Mouse (Mus musculus) ovary, postnatal 36 days (tissue): Measurements from ENCODE around the gene Ankrd39.
A peak's percentile ranks its signal among the peaks of the same experiment; 100 is the strongest.

Source experiments
- DNase-seq: peaks from one replicate; pipeline ENCODE4 v3.0.0; 2022; ENCODE audit warnings: low spot score, mixed read lengths

The Ankrd39 gene

GRCm38 (mm10) chr1:36529875-36530274 is 17.4 kb downstream of the Ankrd39 start:
- no peak for DNase-seq

DNA sequence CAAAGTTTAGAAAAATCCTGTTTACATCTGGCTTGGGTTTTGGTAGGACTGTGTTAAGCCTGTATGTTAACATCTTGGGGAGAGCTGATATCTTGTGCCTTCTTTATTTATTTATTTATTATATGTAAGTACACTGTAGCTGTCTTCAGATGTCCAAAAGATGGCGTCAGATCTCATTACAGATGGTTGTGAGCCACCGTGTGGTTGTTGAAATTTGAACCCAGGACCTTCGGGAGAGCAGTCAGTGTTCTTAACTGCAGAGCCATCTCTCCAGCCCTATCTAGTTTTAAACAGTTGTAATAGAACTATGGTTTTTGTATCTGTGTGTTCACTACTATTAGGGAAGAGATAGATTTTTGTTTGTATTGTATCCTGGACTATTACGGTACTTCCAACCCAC is 18.0 kb downstream of the Ankrd39 start:
- DNase-seq = no peak

GRCm38 (mm10) chr1:36528351-36528750 is 18.9 kb downstream of the Ankrd39 start:
- no peak for DNase-seq

GRCm38 (mm10) chr1:36526903-36527302 is 20.3 kb downstream of the Ankrd39 start:
- DNase-seq = no peak

DNA sequence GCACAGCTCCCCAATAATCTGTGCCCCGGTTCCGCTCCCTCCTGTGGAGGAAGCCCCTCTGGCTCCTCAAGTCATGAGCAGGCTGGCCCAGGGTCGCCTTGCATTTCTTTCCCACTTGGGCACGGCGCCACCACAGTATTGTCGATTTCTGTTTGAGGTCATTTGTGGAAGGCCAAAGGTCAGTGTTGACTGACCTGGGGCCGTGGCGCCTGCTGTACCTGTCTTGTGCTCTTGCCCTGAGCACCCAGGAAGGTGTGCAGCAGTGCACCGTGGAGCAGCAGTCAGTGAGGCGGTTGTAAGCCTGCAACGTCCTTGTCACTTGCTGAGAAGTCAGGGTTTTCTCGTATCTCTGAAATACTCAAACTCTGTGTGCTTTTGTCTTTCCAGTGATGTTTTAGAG is 21.5 kb downstream of the Ankrd39 start:
- no peak for DNase-seq

DNA sequence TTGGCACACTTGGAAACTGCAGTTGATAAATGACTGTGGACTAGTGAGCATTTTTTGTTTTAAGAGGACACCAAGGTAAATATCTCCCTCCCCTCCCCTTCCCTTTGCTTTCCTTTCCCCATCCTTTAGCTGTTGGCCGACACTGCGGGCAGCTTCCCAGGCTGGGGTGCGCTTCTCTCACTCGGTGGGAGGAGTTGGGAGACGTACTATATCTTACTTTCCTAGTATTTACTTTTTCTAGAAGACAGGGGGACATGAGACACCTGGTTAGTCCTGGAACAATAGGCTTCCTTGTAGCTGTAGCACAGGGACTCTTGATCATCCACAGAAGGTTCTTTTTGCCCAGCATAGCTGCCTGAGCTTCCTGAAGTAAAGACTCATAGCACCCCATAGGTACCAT is 23.2 kb downstream of the Ankrd39 start:
- no peak for DNase-seq

DNA sequence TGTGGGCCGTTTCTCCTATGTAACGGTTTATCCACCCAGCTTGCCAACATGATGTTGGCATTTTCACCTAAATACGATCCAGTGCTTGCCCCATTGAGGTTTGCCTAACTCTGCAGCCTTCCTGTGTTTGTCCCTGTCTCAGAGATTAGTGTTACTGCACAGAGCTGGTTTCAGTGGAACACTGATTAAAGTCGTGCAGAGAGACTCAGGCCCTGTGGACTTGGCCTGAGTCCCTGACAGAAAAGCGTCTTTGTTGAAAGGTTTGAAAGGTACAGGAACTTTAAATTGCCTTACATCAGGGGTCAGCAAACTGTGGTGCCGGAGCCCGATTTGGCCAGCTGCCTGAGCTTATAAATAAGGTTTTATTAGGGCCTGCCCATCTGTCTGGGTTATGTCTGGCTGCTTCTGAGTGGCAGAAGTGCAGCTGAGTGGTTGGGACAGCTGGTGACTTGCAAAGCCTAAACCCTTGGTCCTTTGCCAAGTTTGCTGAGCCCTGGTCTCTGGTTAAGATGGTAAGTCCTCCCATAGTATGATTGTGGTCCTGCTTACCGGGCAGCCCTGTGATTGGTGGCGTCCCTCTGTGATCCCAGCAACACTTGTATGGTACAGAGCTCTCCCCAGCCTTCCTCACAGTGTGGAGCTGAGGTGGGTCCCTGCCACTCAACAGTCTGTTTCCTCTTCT is 23.8 kb downstream of the Ankrd39 start:
- no peak for DNase-seq

DNA sequence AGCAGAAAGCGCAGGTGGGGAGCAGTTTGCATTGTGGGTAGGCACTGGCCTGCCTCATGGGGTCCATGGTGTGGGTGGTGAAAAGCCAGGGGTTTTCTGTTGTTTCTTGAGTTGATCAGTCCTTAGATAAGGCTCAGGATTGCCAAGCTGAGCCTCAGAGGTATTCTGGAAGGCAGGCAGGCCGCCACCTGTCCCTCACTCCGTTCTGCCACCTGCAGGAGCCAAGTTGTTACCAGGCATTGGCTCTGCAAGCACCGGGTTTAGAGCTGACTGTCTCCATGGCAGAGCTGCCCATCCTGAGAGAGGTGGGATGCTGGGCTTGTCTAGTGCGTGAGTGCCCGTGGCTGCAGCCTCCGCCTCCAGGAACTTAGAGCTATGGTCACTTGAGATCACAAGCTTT is 25.0 kb downstream of the Ankrd39 start:
- no peak for DNase-seq

- no peak for DNase-seq
Observed at GRCm38 (mm10) chr1:36519626-36520025, 27.6 kb downstream of the Ankrd39 start.

- no peak for DNase-seq
Observed at GRCm38 (mm10) chr1:36518259-36518658, 29.0 kb downstream of the Ankrd39 start.

- DNase-seq = no peak
Observed at GRCm38 (mm10) chr1:36513718-36514117, 33.5 kb downstream of the Ankrd39 start.

DNA sequence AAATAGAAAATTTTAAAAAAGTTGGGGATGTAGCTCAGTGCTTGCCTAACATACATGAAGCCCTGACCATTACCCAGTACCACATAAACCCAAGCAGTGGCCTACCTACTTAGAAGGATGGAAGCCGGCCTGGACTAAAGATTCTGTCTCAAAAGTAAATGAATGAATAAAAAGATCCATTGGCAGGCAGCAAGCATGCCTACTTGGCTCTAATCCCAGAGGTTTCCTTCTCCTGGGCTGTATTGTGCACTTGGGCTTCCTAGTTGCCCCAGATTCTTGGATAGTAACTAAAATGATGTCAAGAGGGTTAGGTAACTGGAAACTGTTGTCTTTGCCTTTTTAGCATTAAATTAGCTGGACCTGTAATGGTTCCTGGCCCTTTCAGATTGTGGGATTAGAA is 33.9 kb downstream of the Ankrd39 start:
- no peak for DNase-seq

- no peak for DNase-seq
Observed at GRCm38 (mm10) chr1:36512966-36513280, 34.3 kb downstream of the Ankrd39 start.

DNA sequence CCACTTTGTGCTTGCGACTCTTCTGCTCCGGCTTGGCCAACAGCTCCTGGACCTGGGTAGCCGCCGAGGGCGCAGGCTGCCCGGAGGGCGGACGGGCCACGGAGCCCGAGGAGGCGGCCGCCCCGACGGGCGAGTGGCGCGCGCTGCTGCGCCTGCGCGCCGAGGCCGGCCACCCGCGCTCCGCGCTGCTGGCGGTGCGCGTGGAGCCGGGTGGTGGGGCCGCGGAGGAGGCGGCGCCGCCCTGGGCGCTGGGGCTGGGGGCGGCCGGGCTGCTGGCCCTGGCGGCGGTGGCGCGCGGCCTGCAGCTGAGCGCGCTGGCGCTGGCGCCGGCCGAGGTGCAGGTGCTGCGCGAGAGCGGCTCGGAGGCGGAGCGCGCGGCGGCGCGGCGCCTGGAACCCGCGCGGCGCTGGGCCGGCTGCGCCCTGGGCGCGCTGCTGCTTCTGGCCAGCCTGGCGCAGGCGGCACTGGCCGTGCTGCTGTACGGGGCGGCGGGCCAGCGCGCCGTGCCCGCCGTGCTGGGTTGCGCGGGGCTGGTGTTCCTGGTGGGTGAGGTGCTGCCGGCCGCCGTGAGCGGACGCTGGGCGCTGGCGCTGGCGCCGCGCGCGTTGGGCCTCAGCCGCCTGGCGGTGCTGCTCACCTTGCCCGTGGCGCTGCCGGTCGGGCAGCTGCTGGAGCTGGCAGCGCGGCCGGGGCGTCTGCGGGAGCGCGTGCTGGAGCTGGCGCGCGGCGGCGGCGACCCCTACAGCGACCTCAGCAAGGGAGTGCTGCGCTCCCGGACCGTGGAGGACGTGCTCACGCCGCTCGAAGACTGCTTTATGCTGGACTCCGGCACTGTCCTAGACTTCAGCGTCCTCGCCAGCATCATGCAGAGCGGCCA is 34.9 kb downstream of the Ankrd39 start:
- DNase-seq = peak; percentile 65

GRCm38 (mm10) chr1:36511289-36512021 is 35.8 kb downstream of the Ankrd39 start, which contains the start of gene Cnnm3:
Cnnm3 (plus strand) TSS chr1:36511867.
- DNase-seq = peak; percentile 100

- DNase-seq = no peak
Observed at GRCm38 (mm10) chr1:36508238-36508637, 39.0 kb downstream of the Ankrd39 start.

- DNase-seq = peak; percentile 68
Observed at GRCm38 (mm10) chr1:36501261-36501660, 46.0 kb downstream of the Ankrd39 start.

GRCm38 (mm10) chr1:36497312-36497711 is 49.9 kb downstream of the Ankrd39 start:
- no peak for DNase-seq

DNA sequence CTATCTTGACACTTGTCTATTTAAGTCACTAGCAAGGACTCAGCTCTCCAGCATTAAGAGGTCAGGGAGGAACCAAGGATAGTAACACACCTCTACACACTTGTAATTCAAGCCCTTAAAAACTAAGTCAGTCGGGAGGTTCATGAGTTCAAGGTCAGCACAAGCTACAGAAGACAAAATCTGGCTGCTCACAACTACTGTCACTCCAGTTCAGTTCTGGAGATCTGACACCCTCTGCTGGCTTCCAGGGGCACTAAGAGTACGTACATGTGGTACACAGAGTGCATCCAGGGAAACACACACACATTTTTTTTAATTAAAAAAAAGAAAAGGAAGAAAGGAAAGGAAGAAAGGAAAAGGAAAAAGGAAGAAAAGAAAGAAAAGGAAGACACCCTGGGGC is 50.5 kb downstream of the Ankrd39 start:
- DNase-seq = no peak

DNA sequence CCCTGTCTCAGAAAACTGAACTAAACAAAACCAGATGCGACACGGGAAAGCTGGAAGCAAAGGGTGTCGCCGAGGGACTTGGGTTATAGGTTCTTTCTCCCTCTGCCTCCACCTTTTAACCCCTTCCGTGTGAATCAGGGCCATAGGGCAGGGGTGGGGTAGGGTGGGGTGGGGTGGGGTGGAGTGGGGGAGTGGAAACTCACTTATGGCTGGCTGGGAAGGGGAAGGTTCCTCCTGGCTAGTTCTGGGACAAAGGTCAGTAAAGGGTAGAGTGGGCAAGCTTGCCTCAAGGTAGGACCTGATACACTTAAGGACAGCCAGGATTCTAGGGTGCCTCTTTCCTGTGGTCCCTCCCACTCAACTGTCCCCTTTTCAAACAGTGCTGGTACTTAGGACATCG is 53.9 kb downstream of the Ankrd39 start:
- no peak for DNase-seq

- peak; percentile 48 for DNase-seq
Observed at GRCm38 (mm10) chr1:36492416-36493139, 54.7 kb downstream of the Ankrd39 start.

DNA sequence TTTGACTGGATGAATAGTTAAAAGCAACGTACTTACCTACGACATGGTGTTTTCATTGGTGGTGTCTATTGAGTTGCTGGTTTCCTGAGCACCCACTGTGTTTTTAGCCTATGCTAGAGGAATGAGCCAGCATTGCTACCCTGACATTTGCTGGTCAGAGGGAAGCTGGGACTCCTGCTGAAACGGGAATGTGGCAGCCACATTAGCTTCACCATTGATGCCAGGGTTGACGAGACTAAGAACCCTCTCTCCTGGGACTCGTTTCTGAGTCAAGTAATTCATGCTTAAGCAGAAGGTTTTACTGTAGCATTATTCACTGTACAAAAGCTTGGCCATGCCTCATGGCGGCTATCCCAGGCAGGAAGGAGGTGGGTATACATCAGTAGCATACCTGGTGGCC is 57.6 kb downstream of the Ankrd39 start:
- DNase-seq = no peak
